Mouse (Mus musculus): Measurements from ENCODE around the gene Ppp1r9b. TPM values are rescaled to one million over a fixed set of nuclear protein-coding genes. Genes with fewer than 3 reads are reported as not detected.
A peak's percentile ranks its signal among the peaks of the same experiment; 100 is the strongest.

Gene Ppp1r9b
- polyA plus RNA-seq, 1 experiment from 2014 or later = 5.6 TPM

- Histone ChIP-seq H3K27ac (ENCODE audit: low read length) (no peak overlapping the region; the same call in 1 of the 2 replicates), H3K9me3 (ENCODE audit: control insufficient read depth, low read length) (no peaks in the 10 kb centered on the region), H3K36me3 (ENCODE audit: control insufficient read depth, insufficient read depth, low read length) (no peaks in the 10 kb centered on the region), H3K9ac (ENCODE audit: low read depth, low read length) (no peak overlapping the region), H3K27me3 (replicated peaks; ENCODE audit: control insufficient read depth, insufficient read depth, low read length) (no peaks in the 10 kb centered on the region), H3K4me2 (ENCODE audit: low read depth, low read length) (no peak overlapping the region), H3K4me1 (ENCODE audit: control insufficient read depth, insufficient read depth, low read length) (peaks cover 27% of the 10 kb centered on the region), H3K4me3 (ENCODE audit: low read length) (no peak overlapping the region)
- ATAC-seq = no peak
- 47% methylated on average over 6 of the region's 6 CpGs for WGBS
These were observed 3.5 kb upstream of the Ppp1r9b start for GRCm38 (mm10) chr11:94987341-94987740.

GRCm38 (mm10) chr11:94987851-94988250, 3.0 kb upstream of the Ppp1r9b start:
- no peak overlapping the region for H3K4me3 ChIP-seq (ENCODE audit: low read length)
- no peaks in the 10 kb centered on the region for H3K9me3 ChIP-seq (ENCODE audit: control insufficient read depth, low read length)
- peaks cover 32% of the 10 kb centered on the region for H3K4me1 ChIP-seq (ENCODE audit: control insufficient read depth, insufficient read depth, low read length)
- WGBS = 87% methylated on average over 8 of the region's 8 CpGs
- H3K9ac ChIP-seq (ENCODE audit: low read depth, low read length) = no peak overlapping the region
- no peak overlapping the region for H3K4me2 ChIP-seq (ENCODE audit: low read depth, low read length)
- H3K36me3 ChIP-seq (ENCODE audit: control insufficient read depth, insufficient read depth, low read length) = no peaks in the 10 kb centered on the region
- H3K27ac ChIP-seq (ENCODE audit: low read length) = no peak overlapping the region
- H3K27me3 ChIP-seq (replicated peaks; ENCODE audit: control insufficient read depth, insufficient read depth, low read length) = no peaks in the 10 kb centered on the region
- no peak for ATAC-seq

DNA sequence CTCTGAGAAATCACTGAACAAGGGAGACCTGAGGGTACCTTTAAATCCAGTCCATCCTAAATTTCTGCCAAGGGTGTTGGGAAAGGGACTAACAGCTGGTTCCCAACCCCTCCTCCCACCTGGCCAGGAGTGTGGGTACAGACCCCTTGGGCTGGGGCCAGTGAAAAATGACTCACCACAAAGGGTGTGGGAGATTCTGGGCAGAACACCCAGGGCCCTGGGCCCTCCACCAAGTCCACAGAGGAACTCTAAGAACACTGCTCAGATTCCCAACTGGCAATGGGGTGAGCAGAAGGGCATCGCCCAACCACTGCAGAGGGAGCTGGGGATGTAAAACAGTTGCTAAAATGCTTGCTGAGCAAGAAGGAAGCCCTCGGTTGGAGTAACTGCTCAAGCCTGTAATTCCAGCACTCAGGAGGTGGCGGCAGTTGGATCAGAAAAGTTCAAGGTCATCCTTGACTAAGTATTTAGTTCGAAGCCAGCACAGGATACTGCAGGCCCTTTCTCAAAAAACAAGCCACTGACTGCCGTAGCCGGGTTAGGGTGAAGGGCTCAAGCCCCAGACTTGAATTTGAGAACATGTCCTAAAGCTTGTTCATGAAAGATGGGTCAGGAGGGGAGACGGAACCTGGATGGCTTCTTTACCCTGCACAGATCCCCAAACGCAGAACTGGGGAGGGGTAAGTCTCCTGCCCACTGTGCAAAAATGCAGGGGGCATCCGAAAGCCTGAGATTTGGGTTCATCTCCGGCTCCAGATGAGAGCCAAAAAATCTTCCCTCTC, 1.9 kb upstream of the Ppp1r9b start:
- Histone ChIP-seq H3K9me3 (ENCODE audit: control insufficient read depth, low read length) (no peaks in the 10 kb centered on the region), H3K27me3 (replicated peaks; ENCODE audit: control insufficient read depth, insufficient read depth, low read length) (no peaks in the 10 kb centered on the region), H3K4me1 (ENCODE audit: control insufficient read depth, insufficient read depth, low read length) (peaks cover 44% of the 10 kb centered on the region), H3K9ac (ENCODE audit: low read depth, low read length) (peak overlapping the region; percentile 89), H3K27ac (ENCODE audit: low read length) (peak overlapping the region; percentile 95), H3K36me3 (ENCODE audit: control insufficient read depth, insufficient read depth, low read length) (no peaks in the 10 kb centered on the region), H3K4me3 (ENCODE audit: low read length) (peak overlapping the region; percentile 87), H3K4me2 (ENCODE audit: low read depth, low read length) (peak overlapping the region; percentile 97)
- ATAC-seq = no peak
- 19% methylated on average over 10 of the region's 10 CpGs for WGBS

GRCm38 (mm10) chr11:94989562-94990017, 1.2 kb upstream of the Ppp1r9b start:
- Histone ChIP-seq H3K4me3 (ENCODE audit: low read length) (peak overlapping the region; percentile 87), H3K4me1 (ENCODE audit: control insufficient read depth, insufficient read depth, low read length) (peaks cover 50% of the 10 kb centered on the region), H3K27me3 (replicated peaks; ENCODE audit: control insufficient read depth, insufficient read depth, low read length) (no peaks in the 10 kb centered on the region), H3K9ac (ENCODE audit: low read depth, low read length) (peak overlapping the region; percentile 89), H3K27ac (ENCODE audit: low read length) (peak overlapping the region; percentile 95), H3K4me2 (ENCODE audit: low read depth, low read length) (peak overlapping the region; percentile 97), H3K36me3 (ENCODE audit: control insufficient read depth, insufficient read depth, low read length) (no peaks in the 10 kb centered on the region), H3K9me3 (ENCODE audit: control insufficient read depth, low read length) (no peaks in the 10 kb centered on the region)
- ATAC-seq = peak; percentile 58
- WGBS = 1% methylated on average over 12 of the region's 12 CpGs

GRCm38 (mm10) chr11:94990102-94990748, 610 bp upstream of the Ppp1r9b start:
- Histone ChIP-seq H3K9me3 (ENCODE audit: control insufficient read depth, low read length) (no peaks in the 10 kb centered on the region), H3K9ac (ENCODE audit: low read depth, low read length) (peak overlapping the region; percentile 89), H3K4me3 (ENCODE audit: low read length) (peak overlapping the region; percentile 87), H3K36me3 (ENCODE audit: control insufficient read depth, insufficient read depth, low read length) (no peaks in the 10 kb centered on the region), H3K4me1 (ENCODE audit: control insufficient read depth, insufficient read depth, low read length) (peaks cover 56% of the 10 kb centered on the region), H3K4me2 (ENCODE audit: low read depth, low read length) (peak overlapping the region; percentile 97), H3K27ac (ENCODE audit: low read length) (peak overlapping the region; percentile 95), H3K27me3 (replicated peaks; ENCODE audit: control insufficient read depth, insufficient read depth, low read length) (no peaks in the 10 kb centered on the region)
- WGBS = 48% methylated on average over 6 of the region's 6 CpGs
- ATAC-seq = no peak

GRCm38 (mm10) chr11:94991641-94992479, 1.0 kb downstream of the Ppp1r9b start:
- Histone ChIP-seq H3K9ac (ENCODE audit: low read depth, low read length) (peak overlapping the region; percentile 89), H3K9me3 (ENCODE audit: control insufficient read depth, low read length) (no peaks in the 10 kb centered on the region), H3K4me1 (ENCODE audit: control insufficient read depth, insufficient read depth, low read length) (peaks cover 65% of the 10 kb centered on the region), H3K36me3 (ENCODE audit: control insufficient read depth, insufficient read depth, low read length) (no peaks in the 10 kb centered on the region), H3K27ac (ENCODE audit: low read length) (peak overlapping the region; percentile 95), H3K4me3 (ENCODE audit: low read length) (peak overlapping the region; percentile 87), H3K27me3 (replicated peaks; ENCODE audit: control insufficient read depth, insufficient read depth, low read length) (no peaks in the 10 kb centered on the region), H3K4me2 (ENCODE audit: low read depth, low read length) (peak overlapping the region; percentile 97)
- peak; percentile 1; the same call in 1 of the 2 replicates for ATAC-seq
- under 1% methylated on average over 99 of the region's 99 CpGs for WGBS

DNA sequence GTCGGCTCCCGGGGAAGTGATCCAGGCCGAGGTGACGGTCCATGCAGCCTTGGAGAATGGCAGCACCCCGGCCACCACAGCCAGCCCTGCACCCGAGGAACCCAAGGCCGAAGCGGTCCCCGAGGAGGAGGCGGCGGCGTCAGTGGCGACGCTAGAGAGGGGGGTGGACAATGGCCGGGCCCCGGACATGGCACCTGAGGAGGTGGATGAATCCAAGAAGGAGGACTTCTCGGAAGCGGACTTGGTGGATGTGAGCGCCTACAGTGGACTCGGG, 1.6 kb downstream of the Ppp1r9b start:
- peak overlapping the region; percentile 89 for H3K9ac ChIP-seq (ENCODE audit: low read depth, low read length)
- 2% methylated on average over 20 of the region's 20 CpGs for WGBS

GRCm38 (mm10) chr11:94992754-94993606, 2.1 kb downstream of the Ppp1r9b start:
- peak; percentile 36 for ATAC-seq
- Histone ChIP-seq H3K36me3 (ENCODE audit: control insufficient read depth, insufficient read depth, low read length) (no peaks in the 10 kb centered on the region), H3K4me2 (ENCODE audit: low read depth, low read length) (peak overlapping the region; percentile 97), H3K4me3 (ENCODE audit: low read length) (peak overlapping the region; percentile 87), H3K4me1 (ENCODE audit: control insufficient read depth, insufficient read depth, low read length) (peaks cover 69% of the 10 kb centered on the region), H3K27ac (ENCODE audit: low read length) (peak overlapping the region; percentile 71), H3K9me3 (ENCODE audit: control insufficient read depth, low read length) (no peaks in the 10 kb centered on the region), H3K27me3 (replicated peaks; ENCODE audit: control insufficient read depth, insufficient read depth, low read length) (no peaks in the 10 kb centered on the region), H3K9ac (ENCODE audit: low read depth, low read length) (peak overlapping the region; percentile 89)
- under 1% methylated on average over 22 of the region's 22 CpGs for WGBS

More for the DNA sequence above, 1.6 kb downstream of the Ppp1r9b start:
- Histone ChIP-seq H3K27ac (ENCODE audit: low read length) (peak overlapping the region; percentile 66), H3K36me3 (ENCODE audit: control insufficient read depth, insufficient read depth, low read length) (no peaks in the 10 kb centered on the region), H3K27me3 (replicated peaks; ENCODE audit: control insufficient read depth, insufficient read depth, low read length) (no peaks in the 10 kb centered on the region), H3K4me2 (ENCODE audit: low read depth, low read length) (peak overlapping the region; percentile 97), H3K4me1 (ENCODE audit: control insufficient read depth, insufficient read depth, low read length) (peaks cover 65% of the 10 kb centered on the region), H3K9me3 (ENCODE audit: control insufficient read depth, low read length) (no peaks in the 10 kb centered on the region), H3K4me3 (ENCODE audit: low read length) (peak overlapping the region; percentile 87)
- ATAC-seq = no peak

Measured in intestine, embryonic 16.5 days (tissue).